Mouse (Mus musculus) liver, embryonic 16.5 days (tissue): ENCODE measurements around the gene Adgrf2. TPM values are rescaled to one million over a fixed set of nuclear protein-coding genes. Genes with fewer than 3 reads are reported as not detected.

Experiments
- polyA plus RNA-seq: library from polyadenylated mRNA; unstranded; fragments of >200 nt; fragmentation: Nextera tagmentation; extraction: Ambion mirVana; gene quantifications from 2 replicates; pipeline ENCODE4 v1.2.1, GENCODE M21; 2015

Gene Adgrf2
- polyA plus RNA-seq, 1 experiment from 2014 or later: not detected

Other genes with a start within 250 kb of the Adgrf2 start
- gene Opn5, start 130.8 kb downstream of the Adgrf2 start, polyA plus RNA-seq: not detected in 2 replicates
- not detected in 2 replicates for gene Adgrf4, start 49.9 kb downstream of the Adgrf2 start, polyA plus RNA-seq
- gene Cd2ap, start 134.5 kb upstream of the Adgrf2 start, polyA plus RNA-seq: 7.4 and 8.1 TPM in 2 replicates